Mouse (Mus musculus) stomach, postnatal 0 days (tissue): Measurements from ENCODE around the gene Emc8.
A peak's percentile ranks its signal among the peaks of the same experiment; 100 is the strongest.

Source experiments
- CTCF ChIP-seq: IDR thresholded peaks from 2 replicates; pipeline ENCODE4 v1.5.1; 2016; ENCODE audit warnings: antibody characterized with exemption, low read depth, mild to moderate bottlenecking, moderate library complexity
- EP300 ChIP-seq: optimal IDR thresholded peaks from 2 replicates; pipeline ENCODE3; 2016; ENCODE audit warnings: antibody characterized with exemption

- TF ChIP-seq CTCF (peak; percentile 52), EP300 (no peak)
Observed at GRCm38 (mm10) chr8:120665726-120666455, 2.5 kb downstream of the Emc8 start.
